Mouse (Mus musculus) C2C12 (cell line): ENCODE results near the gene Sdk2.

Source experiments
- CTCF ChIP-seq: IDR thresholded peaks from one replicate; pipeline ENCODE4 v1.5.1; 2011; ENCODE audit not compliant: control insufficient read depth, insufficient read depth, insufficient read length
- FOSL1 ChIP-seq: IDR thresholded peaks from one replicate; pipeline ENCODE4 v1.8.0; 2011; ENCODE audit warnings: mild to moderate bottlenecking, low read length; ENCODE audit not compliant: poor library complexity, insufficient read depth, severe bottlenecking
- MYOD1 ChIP-seq: IDR thresholded peaks from one replicate; pipeline ENCODE4 v1.6.1; 2011; ENCODE audit warnings: low read depth; ENCODE audit not compliant: control insufficient read depth, insufficient read length
- MYOG ChIP-seq: IDR thresholded peaks from one replicate; pipeline ENCODE4 v1.6.1; 2011; ENCODE audit not compliant: control insufficient read depth, insufficient read length; ENCODE audit errors: extremely low read depth
- USF1 ChIP-seq: IDR thresholded peaks from one replicate; pipeline ENCODE4 v1.6.1; 2011; ENCODE audit warnings: low read depth, mild to moderate bottlenecking, control low read depth, moderate library complexity

DNA sequence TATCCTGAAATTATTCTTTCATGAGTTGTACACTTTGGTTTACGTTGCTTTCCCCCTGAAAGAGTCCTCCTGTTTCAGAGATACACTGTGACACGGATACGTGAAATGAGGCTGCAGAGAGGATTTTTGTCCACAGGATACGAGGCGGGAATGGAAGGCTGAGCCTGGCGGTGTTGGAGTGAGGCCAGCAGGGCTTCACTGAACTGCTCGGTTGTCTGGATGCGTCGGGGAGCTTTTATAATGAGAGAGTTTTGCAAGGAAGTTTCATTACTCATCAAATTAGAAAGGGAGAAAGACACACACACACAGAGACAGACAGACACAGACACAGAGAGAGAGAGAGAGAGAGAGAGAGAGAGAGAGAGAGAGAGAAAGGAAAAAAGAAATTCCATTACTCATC lies 13.8 kb upstream of the Sdk2 start:
- TF ChIP-seq CTCF (no peak), MYOD1 (no peak), MYOG (no peak), USF1 (no peak), FOSL1 (no peak)
